Mouse (Mus musculus) embryo, embryonic 11 days (tissue): ENCODE measurements around the gene Rnf217.

ENCODE experiments used
- DNase-seq: peaks from one replicate; pipeline ENCODE4 v3.0.0-alpha.2; 2015

Gene Rnf217

GRCm38 (mm10) chr10:31609066-31609961, at the start of gene Rnf217:
TSS of gene Rnf217 (minus strand) at chr10:31609184.
- DNase-seq: peak; percentile 82

DNA sequence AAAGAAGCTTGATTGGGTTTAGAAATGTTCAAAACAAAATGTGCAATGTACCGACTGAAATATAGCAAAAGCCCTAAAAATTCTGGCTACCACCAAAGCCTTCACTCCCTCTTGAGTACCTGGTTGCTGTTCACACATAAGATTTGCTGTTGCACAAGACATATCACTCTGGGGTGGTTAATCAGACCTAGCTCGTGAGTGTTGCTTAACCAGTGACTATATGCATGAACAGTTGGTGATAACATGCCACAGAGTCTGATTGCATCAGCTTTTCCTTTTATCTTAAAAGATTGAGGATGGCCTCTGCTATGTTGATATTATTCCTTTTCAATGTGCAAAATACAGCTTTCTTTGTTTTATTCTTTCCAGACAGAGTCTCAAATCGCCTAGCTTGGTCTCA, 38.3 kb upstream of the Rnf217 start:
- DNase-seq: no peak

GRCm38 (mm10) chr10:31646083-31646482, 37.1 kb upstream of the Rnf217 start:
- DNase-seq: no peak

DNA sequence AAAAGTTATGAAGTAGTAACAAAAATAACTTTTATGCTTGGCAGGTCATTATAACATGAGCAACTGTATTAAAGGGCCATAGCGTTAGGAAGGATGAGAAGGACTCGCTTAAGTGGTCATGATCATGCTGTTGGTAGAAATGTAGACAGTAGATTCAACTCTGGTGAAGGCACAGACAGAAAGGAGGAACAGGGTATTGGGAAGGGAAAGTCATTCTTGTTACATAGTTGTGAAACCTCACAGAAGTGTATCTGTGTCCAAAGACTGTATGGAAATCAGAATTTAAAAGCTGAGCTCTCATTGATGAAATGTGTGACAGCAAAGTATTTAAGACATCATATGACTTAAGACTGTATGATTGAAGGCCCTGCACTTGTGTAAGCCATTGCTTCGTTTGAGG, 26.1 kb upstream of the Rnf217 start:
- DNase-seq: no peak

GRCm38 (mm10) chr10:31632005-31632404, 23.0 kb upstream of the Rnf217 start:
- DNase-seq: no peak

DNA sequence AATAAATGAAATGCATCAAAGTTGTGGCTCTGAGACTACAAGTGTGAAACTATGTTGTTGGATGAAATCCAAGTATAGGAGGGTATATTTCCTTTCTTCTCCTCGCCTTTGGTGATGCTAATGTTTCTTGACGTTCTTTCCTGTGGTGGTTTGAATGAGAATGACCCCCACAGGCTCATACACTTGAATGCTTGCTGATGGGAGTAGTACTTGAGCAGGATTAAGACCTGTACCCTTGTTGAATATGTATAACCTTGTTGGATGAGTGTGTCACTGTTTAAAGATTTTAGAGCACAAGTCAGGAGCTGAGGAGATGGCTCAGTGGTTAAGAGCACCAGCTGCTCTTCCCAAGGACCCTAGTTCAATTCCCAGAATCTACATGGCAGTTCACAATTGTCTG, 6.4 kb upstream of the Rnf217 start:
- DNase-seq: no peak

- DNase-seq: no peak
Measured at GRCm38 (mm10) chr10:31614111-31614510, 5.1 kb upstream of the Rnf217 start.

DNA sequence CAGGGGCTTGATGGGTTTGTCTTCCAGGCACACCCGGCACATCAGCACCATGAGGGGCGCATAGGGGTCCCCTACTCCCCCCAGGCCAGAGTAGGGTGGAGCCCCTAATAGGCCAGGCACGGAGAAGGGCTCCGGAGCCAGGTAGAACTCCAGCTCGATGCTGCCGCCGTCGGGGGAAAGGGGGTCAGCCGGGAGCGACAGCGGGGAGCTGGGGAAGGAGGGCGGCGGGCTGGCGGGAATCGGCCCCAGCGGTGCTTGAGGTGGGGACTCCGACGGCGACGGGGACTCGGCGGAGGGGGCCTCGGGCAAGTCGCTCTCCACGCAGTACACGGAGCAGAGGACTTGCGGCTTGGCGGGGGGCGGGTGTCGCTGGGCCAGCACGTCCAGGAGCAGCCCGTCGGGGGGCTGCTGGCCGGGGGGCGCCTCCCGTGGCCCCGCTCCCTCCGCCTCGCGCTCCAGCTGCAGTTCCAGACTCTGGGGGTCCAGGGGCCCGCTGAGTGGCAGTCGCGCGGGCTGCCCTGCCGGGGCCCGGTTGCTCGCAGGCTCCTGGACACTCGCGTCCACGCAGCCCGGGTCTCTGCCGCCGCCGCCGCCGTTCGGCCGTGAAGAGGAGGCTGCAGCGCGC, 431 bp downstream of the Rnf217 start:
- DNase-seq: peak; percentile 62

DNA sequence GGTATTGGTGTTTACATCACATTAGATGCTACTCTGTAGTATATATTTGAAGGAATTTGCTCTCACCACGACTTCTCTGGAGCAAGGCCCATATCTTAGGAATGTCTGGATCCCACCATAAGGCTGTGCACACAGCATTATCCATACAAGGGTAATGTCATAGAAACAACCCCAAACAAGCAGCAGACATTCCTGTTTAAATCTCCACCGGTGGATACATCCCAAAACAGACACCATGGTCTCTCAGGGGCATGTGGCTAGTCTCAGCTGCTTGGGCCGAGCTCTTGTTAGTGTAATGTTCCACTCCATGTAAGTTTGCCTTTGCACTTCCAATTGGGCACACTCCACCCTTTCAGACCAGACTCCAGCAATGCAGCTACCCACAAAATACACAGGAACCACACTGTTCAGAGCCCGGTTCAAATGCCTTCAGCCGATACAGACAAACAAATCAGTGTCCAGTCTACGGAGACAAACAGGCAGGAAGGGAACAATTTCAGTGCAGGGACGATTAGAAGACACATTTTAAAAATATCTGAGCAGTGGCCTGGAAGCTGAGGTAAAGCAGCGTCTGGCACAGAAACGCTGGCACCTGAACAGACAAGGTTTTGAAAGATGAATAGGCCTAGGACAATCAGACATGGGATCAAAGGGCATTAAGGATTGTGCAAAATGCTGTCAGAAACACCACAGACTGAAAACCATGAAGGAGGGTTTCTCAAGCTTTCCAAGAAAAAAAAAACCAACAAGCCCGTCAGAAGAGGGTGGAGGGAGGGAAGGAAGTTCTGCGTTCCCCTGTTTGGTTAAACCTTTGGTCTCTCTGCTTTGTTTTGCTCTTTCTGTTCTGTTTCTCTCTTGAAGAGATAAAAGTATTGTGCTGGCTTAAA, 1.8 kb downstream of the Rnf217 start:
- DNase-seq: peak; percentile 21

DNA sequence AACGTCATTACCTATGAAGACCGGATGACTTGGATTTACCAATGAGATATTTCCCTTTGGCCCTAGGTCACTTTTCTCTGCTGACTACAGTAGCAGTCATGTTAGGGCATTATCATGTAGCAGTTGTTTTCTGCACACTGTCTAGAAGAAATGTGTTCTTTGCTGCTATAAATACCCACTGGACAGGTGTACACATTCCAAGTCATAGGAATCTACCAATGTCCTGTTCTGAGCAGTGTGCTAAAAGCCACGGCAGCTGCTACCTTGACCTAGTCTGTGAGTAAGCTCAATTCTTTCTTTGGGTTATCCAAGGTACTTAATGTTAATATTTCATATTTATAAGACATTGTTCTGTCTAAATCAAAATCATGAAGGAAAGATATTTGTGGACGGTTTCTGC, 5.1 kb downstream of the Rnf217 start:
- DNase-seq: no peak

- DNase-seq: no peak
Measured at GRCm38 (mm10) chr10:31600116-31600515, 8.9 kb downstream of the Rnf217 start.

DNA sequence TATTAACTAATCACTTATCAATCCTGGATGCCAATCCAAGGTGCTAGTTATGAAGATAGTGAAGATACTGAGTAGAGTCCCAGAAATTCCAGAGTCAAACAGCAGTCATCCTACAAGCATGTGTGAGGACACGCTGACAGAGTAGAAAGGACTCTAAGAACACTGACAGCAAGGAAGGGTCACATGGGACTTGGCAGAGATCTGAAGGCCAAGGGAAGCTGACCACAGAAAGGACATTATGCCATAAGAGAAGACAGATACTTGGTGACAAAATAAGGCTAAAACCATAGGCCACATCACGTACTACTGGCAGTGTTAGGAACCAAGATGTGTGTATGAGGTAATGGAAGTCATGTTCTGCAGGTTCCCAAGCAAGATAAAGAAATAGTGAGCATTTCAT, 11.1 kb downstream of the Rnf217 start:
- no peak for DNase-seq

GRCm38 (mm10) chr10:31596804-31597203, 12.2 kb downstream of the Rnf217 start:
- DNase-seq: peak; percentile 3

DNA sequence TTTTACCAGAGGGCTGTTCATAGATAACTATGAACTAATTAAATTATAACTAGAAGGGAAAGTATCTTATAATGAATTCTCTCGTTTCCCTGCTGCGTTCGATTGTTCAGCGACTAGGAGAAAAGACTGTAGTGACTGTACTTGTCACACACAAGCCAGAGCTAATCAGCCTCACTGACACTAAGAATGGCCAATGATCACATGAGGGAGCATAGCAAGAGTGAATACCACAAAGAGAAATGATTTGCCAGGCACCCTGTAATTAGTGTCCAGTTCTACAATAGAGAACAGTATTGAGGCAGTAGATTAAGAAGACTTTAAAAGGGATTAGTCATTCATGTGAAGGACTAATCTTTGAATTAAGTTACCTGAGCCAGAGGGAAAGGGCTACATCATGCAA, 13.7 kb downstream of the Rnf217 start:
- no peak for DNase-seq

DNA sequence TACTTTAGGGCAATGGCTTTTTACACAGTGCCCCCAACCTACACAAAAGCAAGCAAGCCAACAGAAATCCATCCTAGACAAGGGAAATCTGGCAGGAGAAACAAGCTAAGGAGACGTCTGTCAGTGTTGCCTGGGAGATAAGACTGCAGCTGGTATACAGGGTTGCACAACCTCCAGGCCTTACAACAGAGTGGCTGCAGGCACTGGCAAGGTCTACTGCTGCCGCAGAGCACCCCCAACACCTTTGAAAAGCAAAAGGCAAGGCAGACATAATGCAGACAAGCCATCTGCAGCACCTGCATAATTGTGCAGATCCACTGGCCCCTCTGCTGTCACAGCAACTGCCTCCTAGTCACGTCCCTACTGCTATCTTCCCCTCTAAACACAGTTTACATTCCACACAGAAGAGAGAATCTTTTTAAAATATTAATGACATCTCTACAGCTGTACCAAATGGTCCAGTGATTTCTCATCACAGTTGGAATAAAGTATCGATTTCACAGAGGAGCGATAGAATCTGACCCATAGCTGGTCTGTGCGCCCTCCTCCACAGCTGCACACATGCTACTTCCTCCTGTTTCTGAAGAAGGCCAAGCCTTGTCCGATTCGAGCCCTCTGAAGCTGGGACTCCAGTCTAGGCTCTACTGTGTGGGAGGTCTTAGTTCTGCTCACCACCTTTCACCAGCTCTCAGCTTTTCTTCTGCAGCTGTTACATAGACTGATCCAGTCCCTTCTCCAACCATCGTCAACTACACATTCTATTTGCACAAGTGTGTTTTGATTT, 16.1 kb downstream of the Rnf217 start:
- peak; percentile 41 for DNase-seq

GRCm38 (mm10) chr10:31592095-31592740, 16.8 kb downstream of the Rnf217 start:
- DNase-seq: peak; percentile 14

DNA sequence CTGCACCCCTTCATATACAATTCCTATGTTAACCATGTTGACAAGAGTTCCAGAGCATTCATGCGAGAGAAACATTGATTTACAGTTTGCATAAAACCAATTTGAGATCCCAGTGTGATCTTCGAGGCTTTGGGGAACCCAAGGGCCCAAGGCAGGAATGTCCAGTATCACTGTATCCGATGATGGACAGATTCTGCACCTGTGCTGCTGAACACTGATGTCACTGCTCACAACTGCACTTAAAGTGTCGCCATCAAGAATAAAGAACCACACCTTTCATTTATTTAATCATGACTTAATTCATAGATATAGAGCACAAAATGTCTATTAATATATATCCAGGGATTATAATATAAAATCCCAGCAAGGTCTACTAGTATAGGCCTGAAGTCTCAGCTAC, 28.3 kb downstream of the Rnf217 start:
- no peak for DNase-seq

- DNase-seq: no peak
Measured at GRCm38 (mm10) chr10:31580073-31580472, 28.9 kb downstream of the Rnf217 start.

- no peak for DNase-seq
Measured at GRCm38 (mm10) chr10:31573267-31573666, 35.7 kb downstream of the Rnf217 start.

GRCm38 (mm10) chr10:31557311-31557710, 51.7 kb downstream of the Rnf217 start:
- no peak for DNase-seq

DNA sequence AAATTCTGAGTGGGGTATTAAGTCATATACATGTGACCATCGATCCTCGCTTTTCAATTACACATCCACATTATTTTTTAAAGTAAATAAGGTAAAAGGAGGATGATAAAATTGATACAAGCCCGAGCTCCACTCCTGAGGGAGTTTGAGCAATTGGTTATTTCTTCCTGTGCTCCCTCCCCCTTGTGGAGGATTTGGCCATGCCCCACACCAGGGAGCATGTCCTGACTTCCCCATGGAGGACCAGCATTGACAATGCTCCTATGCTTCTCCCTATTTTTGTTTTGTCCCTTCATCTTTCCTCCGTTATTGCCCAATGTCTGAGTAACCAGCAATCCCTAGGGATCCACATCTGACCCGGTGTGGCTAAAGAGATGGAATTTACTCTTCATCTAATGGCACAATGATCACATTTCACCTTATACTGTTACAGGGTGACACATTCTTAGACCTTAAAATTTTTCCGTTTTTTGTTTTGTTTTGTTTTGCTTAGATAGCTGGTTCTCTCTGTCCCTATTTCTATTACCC, 53.5 kb downstream of the Rnf217 start:
- no peak for DNase-seq

DNA sequence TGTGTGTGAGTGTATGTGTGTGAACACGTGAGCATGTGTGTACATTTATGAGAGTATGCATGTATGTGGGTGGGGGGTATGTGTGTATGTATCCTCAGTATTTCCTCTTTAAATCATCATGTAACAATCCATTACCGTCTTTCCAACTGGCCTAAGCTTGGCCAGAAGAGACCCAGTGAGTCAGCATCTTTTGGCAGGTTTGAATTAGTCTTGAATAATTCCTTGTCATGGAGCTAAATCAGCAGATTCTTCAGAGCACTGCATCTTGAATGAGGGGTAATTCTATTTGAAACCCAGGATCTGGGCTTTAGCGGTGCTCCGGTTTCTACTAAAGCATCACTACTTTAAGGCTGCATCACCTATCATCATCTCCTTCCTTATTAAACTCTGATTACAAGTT, 55.7 kb downstream of the Rnf217 start:
- no peak for DNase-seq
